Mouse (Mus musculus) intestine, embryonic 16.5 days (tissue): ENCODE measurements at regions not wholly inside any gene's neighbourhood (a gene's known extent, or its start where the extent isn't known, plus 50 kb on each side); places are given as distances from the start of the nearest gene placed in this dataset.

Experiments used
- ATAC-seq: fragments of 200-750 bp; cut with Nextera tagmentation; 2 replicates; pipeline ENCODE4 v1.8.0; 2017; ENCODE audit warnings: moderate TSS enrichment, moderate library complexity
- H3K27ac ChIP-seq: fragments of 300-500 bp; sonication (generic); 2 replicates; pipeline ENCODE4 v1.5.1; 2014; ENCODE audit warnings: mild to moderate bottlenecking, low read length
- H3K27me3 ChIP-seq: fragments of 300-500 bp; sonication (generic); replicated peaks from 2 replicates; pipeline ENCODE4 v1.6.1; 2014; ENCODE audit warnings: low read length, control low read depth, mixed read lengths; ENCODE audit not compliant: control insufficient read depth, insufficient read depth
- H3K36me3 ChIP-seq: fragments of 300-500 bp; sonication (generic); 2 replicates; pipeline ENCODE4 v1.6.1; 2014; ENCODE audit warnings: low read length, control low read depth; ENCODE audit not compliant: control insufficient read depth, insufficient read depth
- H3K4me1 ChIP-seq: fragments of 300-500 bp; sonication (generic); 2 replicates; pipeline ENCODE4 v1.6.1; 2014; ENCODE audit warnings: low read length, control low read depth, mixed read lengths; ENCODE audit not compliant: control insufficient read depth, insufficient read depth
- H3K4me2 ChIP-seq: fragments of 300-500 bp; sonication (generic); 2 replicates; pipeline ENCODE4 v1.6.1; 2014; ENCODE audit warnings: low read depth, low read length, control low read depth
- H3K4me3 ChIP-seq: fragments of 300-500 bp; sonication (generic); 2 replicates; pipeline ENCODE4 v1.5.1; 2014; ENCODE audit warnings: mild to moderate bottlenecking, low read length
- H3K9ac ChIP-seq: fragments of 300-500 bp; sonication (generic); 2 replicates; pipeline ENCODE4 v1.6.1; 2014; ENCODE audit warnings: low read depth, low read length
- H3K9me3 ChIP-seq: fragments of 300-500 bp; sonication (generic); 2 replicates; pipeline ENCODE4 v1.6.1; 2016; ENCODE audit warnings: low read length, control low read depth; ENCODE audit not compliant: control insufficient read depth
- WGBS: fragments of 180-500 bp; shearing (Covaris S2); extraction: QIAGEN DNeasy Blood & Tissue Kit; methylation state at CpG from one replicate; pipeline ENCODE4 v1.1.7; 2014; 5-methylcytosine and 5-hydroxymethylcytosine counted together

DNA sequence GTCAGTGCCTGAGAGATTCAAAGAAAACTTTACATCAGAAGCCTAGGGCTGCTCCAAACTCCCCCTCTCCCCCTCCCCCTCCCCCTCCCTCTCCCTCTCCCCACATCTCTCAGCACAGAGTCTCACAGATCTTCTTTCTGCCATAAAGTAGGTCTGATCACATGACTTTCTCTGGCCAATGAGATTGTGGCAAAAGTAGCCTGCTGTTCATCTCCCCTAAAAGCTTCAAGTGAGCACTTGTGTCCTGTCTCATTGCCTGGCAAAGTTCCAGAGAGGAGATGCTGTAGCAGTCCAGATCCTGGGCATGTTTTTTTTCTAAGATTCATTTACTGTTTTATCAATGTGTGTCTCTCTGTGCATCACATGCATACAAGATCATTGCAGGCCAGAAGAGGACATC, 234.5 kb upstream of the Mgmt start:
- peak; percentile 46; the same call in 1 of the 2 replicates for ATAC-seq
- Histone ChIP-seq H3K4me3 (no peak overlapping the region), H3K27me3 (0 out of 2 replicates have a peak, but pooled peaks cover 2% of the 10 kb centered on the region), H3K36me3 (no peaks in the 10 kb centered on the region), H3K9ac (no peak overlapping the region), H3K9me3 (no peaks in the 10 kb centered on the region), H3K27ac (no peak overlapping the region), H3K4me2 (no peak overlapping the region), H3K4me1 (peaks cover 2% of the 10 kb centered on the region; the same call in 1 of the 2 replicates)

DNA sequence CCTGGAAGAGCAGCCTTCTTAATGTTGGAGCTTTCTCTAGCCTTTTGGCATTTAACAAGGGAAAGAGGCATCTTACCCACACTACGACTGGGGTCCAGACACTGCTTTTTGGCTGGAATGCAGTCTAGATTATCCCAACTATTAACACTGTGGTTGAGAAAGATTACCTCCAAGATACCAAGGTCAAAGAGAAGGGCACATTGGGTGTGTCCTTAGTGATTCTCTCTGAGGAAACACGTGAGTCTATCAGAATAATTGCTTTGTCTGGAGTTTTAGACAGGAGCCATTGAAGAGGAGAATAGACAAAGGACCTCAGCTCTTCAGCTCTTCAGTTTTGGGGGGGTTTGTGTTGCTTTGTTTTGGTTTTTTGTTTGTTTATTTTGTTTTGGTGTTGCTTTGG, 234.0 kb upstream of the Mgmt start:
- Histone ChIP-seq H3K4me1 (peaks cover 2% of the 10 kb centered on the region; the same call in 1 of the 2 replicates), H3K4me2 (no peak overlapping the region), H3K9me3 (no peaks in the 10 kb centered on the region), H3K9ac (no peak overlapping the region), H3K4me3 (no peak overlapping the region), H3K36me3 (no peaks in the 10 kb centered on the region), H3K27ac (no peak overlapping the region), H3K27me3 (0 out of 2 replicates have a peak, but pooled peaks cover 2% of the 10 kb centered on the region)
- no peak for ATAC-seq
- 49% methylated on average over 2 of the region's 2 CpGs for WGBS

DNA sequence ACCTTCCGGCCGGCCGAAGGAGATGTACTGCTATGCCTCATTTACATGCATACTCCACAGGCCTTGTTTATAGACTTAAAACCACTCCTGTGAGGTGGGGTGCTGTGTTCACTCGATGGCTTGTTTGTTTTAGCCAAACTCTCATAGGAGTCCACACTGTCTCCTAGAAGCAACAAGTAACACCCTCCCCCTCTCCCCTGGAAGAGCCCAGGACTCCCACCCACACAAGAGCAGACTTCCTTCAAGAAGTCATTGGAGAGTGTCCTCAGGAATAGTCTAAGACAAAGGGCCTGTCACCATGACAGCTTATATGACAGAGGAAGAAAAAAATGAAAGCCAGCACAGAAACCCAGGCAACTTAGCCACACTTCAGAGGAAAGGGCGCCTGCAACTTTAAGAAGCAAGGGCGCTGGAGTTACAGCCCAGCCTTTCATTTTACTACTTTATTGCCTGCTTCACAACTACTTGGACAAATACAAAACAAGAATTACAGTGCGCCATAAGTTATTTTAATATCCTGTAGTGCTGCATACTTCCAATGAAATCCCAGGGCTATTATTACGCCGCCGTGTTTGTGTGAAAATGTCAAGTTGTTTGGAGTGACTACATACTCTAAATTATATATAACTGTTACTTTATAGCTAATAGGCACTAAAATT, 229.9 kb upstream of the Mgmt start:
- WGBS = 58% methylated on average over 10 of the region's 10 CpGs
- H3K9me3 ChIP-seq = no peaks in the 10 kb centered on the region
- 0 out of 2 replicates have a peak, but pooled peaks cover 2% of the 10 kb centered on the region for H3K27me3 ChIP-seq
- peaks cover 2% of the 10 kb centered on the region; the same call in 1 of the 2 replicates for H3K4me1 ChIP-seq
- no peak overlapping the region for H3K4me2 ChIP-seq
- no peak overlapping the region for H3K27ac ChIP-seq
- no peak overlapping the region for H3K4me3 ChIP-seq
- no peaks in the 10 kb centered on the region for H3K36me3 ChIP-seq
- H3K9ac ChIP-seq = no peak overlapping the region
- no peak for ATAC-seq

GRCm38 (mm10) chr7:136665901-136666300, 228.5 kb upstream of the Mgmt start:
- no peak overlapping the region for H3K4me2 ChIP-seq
- no peak overlapping the region for H3K27ac ChIP-seq
- H3K36me3 ChIP-seq = no peaks in the 10 kb centered on the region
- 0 out of 2 replicates have a peak, but pooled peaks cover 2% of the 10 kb centered on the region for H3K27me3 ChIP-seq
- no peak overlapping the region for H3K9ac ChIP-seq
- 0 out of 2 replicates have a peak, but pooled peaks cover 2% of the 10 kb centered on the region for H3K4me1 ChIP-seq
- no peak for ATAC-seq
- no peaks in the 10 kb centered on the region for H3K9me3 ChIP-seq
- WGBS = 84% methylated on average over 2 of the region's 2 CpGs
- H3K4me3 ChIP-seq = no peak overlapping the region

DNA sequence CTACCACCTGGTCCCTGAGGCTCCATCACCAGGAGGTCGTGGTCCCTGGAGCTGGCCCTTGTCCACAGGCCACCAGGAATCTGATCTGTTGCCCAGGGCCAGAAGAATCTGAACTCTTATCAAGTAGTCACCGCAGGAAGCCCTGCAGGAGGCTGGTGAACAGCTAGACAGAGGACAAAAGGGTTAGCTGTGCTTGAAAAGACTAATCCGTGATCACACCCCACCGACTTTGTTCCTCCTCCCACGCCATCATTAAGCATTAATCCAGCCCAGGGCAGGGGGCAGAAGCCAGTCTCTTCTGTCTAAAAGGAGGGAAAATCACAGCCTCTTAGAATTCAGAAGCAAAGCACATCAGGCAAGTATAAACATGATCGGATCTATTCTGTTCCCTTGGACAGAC, 227.7 kb upstream of the Mgmt start:
- no peak overlapping the region for H3K9ac ChIP-seq
- H3K4me2 ChIP-seq = no peak overlapping the region
- 30% methylated on average over 6 of the region's 6 CpGs for WGBS
- ATAC-seq = no peak
- no peaks in the 10 kb centered on the region for H3K27me3 ChIP-seq
- H3K4me3 ChIP-seq = no peak overlapping the region
- H3K4me1 ChIP-seq = 0 out of 2 replicates have a peak, but pooled peaks cover 2% of the 10 kb centered on the region
- no peaks in the 10 kb centered on the region for H3K9me3 ChIP-seq
- no peaks in the 10 kb centered on the region for H3K36me3 ChIP-seq
- no peak overlapping the region for H3K27ac ChIP-seq

DNA sequence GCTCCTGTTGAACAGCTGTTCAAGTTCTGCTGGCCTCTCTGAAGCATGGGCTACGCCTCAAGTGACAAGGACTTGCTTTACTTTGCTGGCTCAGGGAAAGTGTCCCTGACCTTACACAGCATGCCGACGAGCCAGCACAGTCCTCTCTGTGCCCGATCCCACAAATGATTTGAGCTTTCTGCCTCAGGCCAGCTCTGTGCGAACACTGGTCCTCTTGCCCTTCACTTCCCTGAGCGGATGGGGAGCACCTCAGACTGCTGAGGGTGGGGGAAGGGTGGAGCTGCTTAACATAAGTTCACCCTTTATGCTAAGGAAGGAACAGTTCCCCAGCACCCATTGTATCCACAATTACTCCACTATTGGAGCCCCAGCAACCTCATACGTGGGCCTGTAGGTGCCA, 223.7 kb upstream of the Mgmt start:
- Histone ChIP-seq H3K9me3 (no peaks in the 10 kb centered on the region), H3K27ac (no peak overlapping the region), H3K4me1 (0 out of 2 replicates have a peak, but pooled peaks cover 3% of the 10 kb centered on the region), H3K9ac (no peak overlapping the region), H3K4me3 (no peak overlapping the region), H3K4me2 (no peak overlapping the region), H3K27me3 (0 out of 2 replicates have a peak, but pooled peaks cover 4% of the 10 kb centered on the region), H3K36me3 (no peaks in the 10 kb centered on the region)
- no peak for ATAC-seq
- 69% methylated on average over 7 of the region's 7 CpGs for WGBS

GRCm38 (mm10) chr7:136674159-136674558, 220.3 kb upstream of the Mgmt start:
- Histone ChIP-seq H3K4me3 (no peak overlapping the region), H3K4me2 (no peak overlapping the region), H3K36me3 (no peaks in the 10 kb centered on the region), H3K4me1 (0 out of 2 replicates have a peak, but pooled peaks cover 8% of the 10 kb centered on the region), H3K9me3 (no peaks in the 10 kb centered on the region), H3K9ac (no peak overlapping the region), H3K27ac (no peak overlapping the region), H3K27me3 (0 out of 2 replicates have a peak, but pooled peaks cover 4% of the 10 kb centered on the region)
- no peak for ATAC-seq
- 46% methylated on average over 5 of the region's 5 CpGs for WGBS

DNA sequence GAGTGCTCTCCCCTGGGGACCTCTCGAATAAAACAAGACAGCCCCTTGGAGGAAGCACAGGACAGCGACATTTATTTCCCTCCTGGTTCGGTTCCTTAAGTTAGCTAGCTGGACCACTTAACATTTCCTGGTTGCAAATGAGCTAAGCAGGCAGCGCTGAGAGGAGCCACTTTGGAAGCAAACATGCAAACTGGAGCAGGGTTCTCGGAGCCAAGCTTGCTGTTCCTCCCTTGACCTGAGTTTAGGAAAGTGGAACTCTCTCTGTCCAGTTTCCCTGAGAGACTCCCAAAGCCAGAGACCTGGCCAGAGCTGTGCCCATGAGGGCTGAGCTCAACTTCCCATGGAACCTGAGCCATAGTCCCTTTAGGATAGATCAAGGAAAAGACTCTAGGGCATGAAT, 219.4 kb upstream of the Mgmt start:
- 0 out of 2 replicates have a peak, but pooled peaks cover 4% of the 10 kb centered on the region for H3K27me3 ChIP-seq
- H3K4me3 ChIP-seq = no peak overlapping the region
- no peaks in the 10 kb centered on the region for H3K36me3 ChIP-seq
- H3K4me1 ChIP-seq = 0 out of 2 replicates have a peak, but pooled peaks cover 8% of the 10 kb centered on the region
- no peak for ATAC-seq
- H3K9me3 ChIP-seq = no peaks in the 10 kb centered on the region
- H3K27ac ChIP-seq = no peak overlapping the region
- WGBS = 47% methylated on average over 5 of the region's 5 CpGs
- no peak overlapping the region for H3K4me2 ChIP-seq
- H3K9ac ChIP-seq = no peak overlapping the region

DNA sequence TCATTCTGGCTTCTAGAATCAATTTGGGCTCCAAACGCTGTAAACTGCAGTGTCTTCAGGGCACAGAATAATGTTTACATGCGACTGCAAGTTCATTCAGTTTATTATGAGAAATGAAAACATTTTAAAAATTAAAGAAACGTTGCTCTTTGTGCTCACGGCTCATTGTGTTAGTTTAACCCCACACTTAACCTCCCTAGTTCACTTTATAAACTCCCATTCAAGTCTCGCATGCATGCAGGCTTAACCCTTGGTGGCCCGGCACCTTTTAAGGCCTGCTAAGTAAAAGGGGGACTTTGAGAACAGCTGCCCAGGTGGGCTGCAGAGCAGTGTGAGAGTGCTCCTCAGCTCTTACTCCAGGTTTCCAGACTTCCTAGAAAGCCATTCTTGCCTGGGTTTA, 218.3 kb upstream of the Mgmt start:
- no peak overlapping the region for H3K4me2 ChIP-seq
- H3K27ac ChIP-seq = no peak overlapping the region
- H3K9me3 ChIP-seq = no peaks in the 10 kb centered on the region
- ATAC-seq = no peak
- H3K9ac ChIP-seq = no peak overlapping the region
- 31% methylated on average over 6 of the region's 6 CpGs for WGBS
- 0 out of 2 replicates have a peak, but pooled peaks cover 8% of the 10 kb centered on the region for H3K4me1 ChIP-seq
- no peak overlapping the region for H3K4me3 ChIP-seq
- H3K36me3 ChIP-seq = no peaks in the 10 kb centered on the region
- 0 out of 2 replicates have a peak, but pooled peaks cover 4% of the 10 kb centered on the region for H3K27me3 ChIP-seq
